Mouse (Mus musculus) hindbrain, embryonic 16.5 days (tissue): ENCODE measurements around the gene Rnf26. TPM values are rescaled to one million over a fixed set of nuclear protein-coding genes. Genes with fewer than 3 reads are reported as not detected.

Experiments used
- ATAC-seq: fragments of 200-750 bp; cut with Nextera tagmentation; 2 replicates; pipeline ENCODE4 v1.8.0; 2017; ENCODE audit warnings: moderate TSS enrichment, moderate library complexity
- H3K27ac ChIP-seq: fragments of 300-500 bp; sonication (generic); 2 replicates; pipeline ENCODE4 v1.5.1; 2014; ENCODE audit warnings: low read depth, mild to moderate bottlenecking, control low read depth, low read length, moderate library complexity
- H3K27me3 ChIP-seq: fragments of 300-500 bp; sonication (generic); replicated peaks from 2 replicates; pipeline ENCODE4 v1.6.1; 2014; ENCODE audit warnings: low read length; ENCODE audit not compliant: control insufficient read depth, insufficient read depth
- H3K36me3 ChIP-seq: fragments of 300-500 bp; sonication (generic); 2 replicates; pipeline ENCODE4 v1.6.1; 2014; ENCODE audit warnings: mild to moderate bottlenecking, low read length, moderate library complexity, mixed read lengths; ENCODE audit not compliant: control insufficient read depth, insufficient read depth
- H3K4me1 ChIP-seq: fragments of 300-500 bp; sonication (generic); 2 replicates; pipeline ENCODE4 v1.6.1; 2014; ENCODE audit warnings: low read depth, low read length; ENCODE audit not compliant: control insufficient read depth, insufficient read depth
- H3K4me2 ChIP-seq: fragments of 300-500 bp; sonication (generic); 2 replicates; pipeline ENCODE4 v1.6.1; 2014; ENCODE audit warnings: mild to moderate bottlenecking, low read length, control low read depth, moderate library complexity
- H3K4me3 ChIP-seq: fragments of 300-500 bp; sonication (generic); 2 replicates; pipeline ENCODE4 v1.5.1; 2014; ENCODE audit warnings: mild to moderate bottlenecking, low read length, control low read depth, moderate library complexity
- H3K9ac ChIP-seq: fragments of 300-500 bp; sonication (generic); 2 replicates; pipeline ENCODE4 v1.6.1; 2014; ENCODE audit warnings: low read depth, mild to moderate bottlenecking, control low read depth, low read length, moderate library complexity
- H3K9me3 ChIP-seq: fragments of 300-500 bp; sonication (generic); 2 replicates; pipeline ENCODE4 v1.6.1; 2014; ENCODE audit warnings: mild to moderate bottlenecking, low read length, moderate library complexity; ENCODE audit not compliant: control insufficient read depth
- WGBS: fragments of 180-500 bp; shearing (Covaris S2); extraction: QIAGEN DNeasy Blood & Tissue Kit; methylation state at CpG from one replicate; pipeline ENCODE4 v1.1.7; 2014; 5-methylcytosine and 5-hydroxymethylcytosine counted together
- polyA plus RNA-seq: library from polyadenylated mRNA; unstranded; fragments of >200 nt; fragmentation: Nextera tagmentation; extraction: Ambion mirVana; gene quantifications from 2 replicates; pipeline ENCODE4 v1.2.1, GENCODE M21; 2015

Gene Rnf26
- polyA plus RNA-seq, 1 experiment from 2014 or later, result 33.0 TPM

GRCm38 (mm10) chr9:44047571-44048490, 65.5 kb downstream of the Rnf26 start:
- no peak overlapping the region for H3K9ac ChIP-seq
- no peak for ATAC-seq
- whole genome bisulfite sequencing, result 79% methylated on average over 14 of the region's 14 CpGs
- no peak overlapping the region for H3K4me3 ChIP-seq
- no peak overlapping the region for H3K4me2 ChIP-seq
- no peaks in the 10 kb centered on the region for H3K9me3 ChIP-seq
- peaks cover 27% of the 10 kb centered on the region for H3K27me3 ChIP-seq
- H3K27ac ChIP-seq, result no peak overlapping the region
- H3K4me1 ChIP-seq, result peaks cover 12% of the 10 kb centered on the region
- H3K36me3 ChIP-seq, result no peaks in the 10 kb centered on the region

GRCm38 (mm10) chr9:44047071-44047470, 66.2 kb downstream of the Rnf26 start:
- no peak overlapping the region for H3K9ac ChIP-seq
- H3K4me1 ChIP-seq, result peaks cover 12% of the 10 kb centered on the region
- no peak for ATAC-seq
- no peaks in the 10 kb centered on the region for H3K36me3 ChIP-seq
- H3K27me3 ChIP-seq, result peaks cover 27% of the 10 kb centered on the region
- no peak overlapping the region for H3K4me2 ChIP-seq
- H3K9me3 ChIP-seq, result no peaks in the 10 kb centered on the region
- H3K27ac ChIP-seq, result no peak overlapping the region
- WGBS, result 72% methylated on average over 6 of the region's 6 CpGs
- no peak overlapping the region for H3K4me3 ChIP-seq

- Histone ChIP-seq H3K4me1 (peaks cover 12% of the 10 kb centered on the region), H3K27ac (no peak overlapping the region), H3K4me3 (no peak overlapping the region), H3K27me3 (peaks cover 27% of the 10 kb centered on the region), H3K36me3 (no peaks in the 10 kb centered on the region), H3K9me3 (no peaks in the 10 kb centered on the region), H3K9ac (no peak overlapping the region), H3K4me2 (no peak overlapping the region)
- ATAC-seq, result no peak
- WGBS, result 91% methylated on average over 12 of the region's 12 CpGs
These were observed 66.9 kb downstream of the Rnf26 start for GRCm38 (mm10) chr9:44046426-44046825.

GRCm38 (mm10) chr9:44045884-44046272, 67.4 kb downstream of the Rnf26 start:
- ATAC-seq, result no peak
- H3K9ac ChIP-seq, result no peak overlapping the region
- no peak overlapping the region for H3K4me2 ChIP-seq
- no peaks in the 10 kb centered on the region for H3K36me3 ChIP-seq
- no peak overlapping the region for H3K4me3 ChIP-seq
- H3K4me1 ChIP-seq, result peaks cover 12% of the 10 kb centered on the region
- WGBS, result 82% methylated on average over 5 of the region's 5 CpGs
- H3K9me3 ChIP-seq, result no peaks in the 10 kb centered on the region
- no peak overlapping the region for H3K27ac ChIP-seq
- peaks cover 27% of the 10 kb centered on the region for H3K27me3 ChIP-seq

Other genes with a start within 250 kb of the Rnf26 start
- gene Thy1, start 70.1 kb downstream of the Rnf26 start, polyA plus RNA-seq, result 10.2 and 18.7 TPM in 2 replicates
- 12.8 and 18.6 TPM in 2 replicates for gene Usp2, start 46.5 kb downstream of the Rnf26 start, polyA plus RNA-seq
- 0.20 and 0.31 TPM in 2 replicates for gene Mfrp, start 11.8 kb downstream of the Rnf26 start, polyA plus RNA-seq
- gene C1qtnf5, start 6.3 kb downstream of the Rnf26 start, polyA plus RNA-seq, result 8.5 and 9.5 TPM in 2 replicates
- 0.14 and 0.24 TPM in 2 replicates for gene Gm49380, start within 50 bp of the Rnf26 start, polyA plus RNA-seq
- gene Mcam, start 21.0 kb upstream of the Rnf26 start, polyA plus RNA-seq, result 12.3 and 15.3 TPM in 2 replicates
- gene Cbl, start 120.5 kb upstream of the Rnf26 start, polyA plus RNA-seq, result 17.4 and 20.3 TPM in 2 replicates
- gene Ccdc153, start 127.2 kb upstream of the Rnf26 start, polyA plus RNA-seq, result not detected in 2 replicates
- gene Pdzd3, start 138.0 kb upstream of the Rnf26 start, polyA plus RNA-seq, result 0.38 and 0.40 TPM in 2 replicates
- 4.7 and 5.4 TPM in 2 replicates for gene Nlrx1, start 155.1 kb upstream of the Rnf26 start, polyA plus RNA-seq
- gene Abcg4, start 175.1 kb upstream of the Rnf26 start, polyA plus RNA-seq, result 33.7 and 36.2 TPM in 2 replicates
- 22.3 and 26.6 TPM in 2 replicates for gene Hinfp, start 192.2 kb upstream of the Rnf26 start, polyA plus RNA-seq
- gene C2cd2l, start 206.8 kb upstream of the Rnf26 start, polyA plus RNA-seq, result 23.1 and 27.1 TPM in 2 replicates
- gene Dpagt1, start 212.5 kb upstream of the Rnf26 start, polyA plus RNA-seq, result 32.5 and 42.6 TPM in 2 replicates
- 106 and 143 TPM in 2 replicates for gene H2afx, start 221.2 kb upstream of the Rnf26 start, polyA plus RNA-seq
- 64.0 and 67.4 TPM in 2 replicates for gene Hmbs, start 230.7 kb upstream of the Rnf26 start, polyA plus RNA-seq
- 43.5 and 46.4 TPM in 2 replicates for gene Vps11, start 248.2 kb upstream of the Rnf26 start, polyA plus RNA-seq